Mouse (Mus musculus): ENCODE measurements around the gene Pomt2. TPM values are rescaled to one million over a fixed set of nuclear protein-coding genes. Genes with fewer than 3 reads are reported as not detected.
"Not testable (repeated sequence)": the region's sequence is repeated elsewhere in the genome, so short reads cannot be mapped to it uniquely, and the experiment has no call there.

Pomt2 gene
- polyA plus RNA-seq, 1 experiment = 12.9 TPM

- Histone ChIP-seq H3K9me3 (replicated peaks; ENCODE audit: control insufficient read depth, insufficient read depth, low read length, poor library complexity, severe bottlenecking) (no peaks in the 10 kb centered on the region), H3K27me3 (ENCODE audit: control insufficient read depth, insufficient read depth, low read length, poor library complexity, severe bottlenecking) (no peaks in the 10 kb centered on the region), H3K27ac (ENCODE audit: insufficient read depth, low read length) (no peak overlapping the region), H3K9ac (ENCODE audit: low read depth, poor library complexity, severe bottlenecking) (no peak overlapping the region), H3K4me1 (ENCODE audit: control insufficient read depth, insufficient read depth, low read length) (no peaks in the 10 kb centered on the region), H3K4me3 (ENCODE audit: low read depth, low read length) (no peak overlapping the region), H3K36me3 (ENCODE audit: control insufficient read depth, insufficient read depth, low read length, poor library complexity, severe bottlenecking) (no peaks in the 10 kb centered on the region)
- TF ChIP-seq CTCF (IDR thresholded peaks at IDR 0.05; ENCODE audit: low read depth, low read length) (no peak), EP300 (IDR thresholded peaks at IDR 0.05; ENCODE audit: insufficient read depth, low read depth, low read length) (no peak), POLR2A (IDR thresholded peaks at IDR 0.05; ENCODE audit: insufficient read depth, low read length) (no peak)
Observed at GRCm38 (mm10) chr12:87160815-87161214, 13.0 kb upstream of the Pomt2 start.

GRCm38 (mm10) chr12:87160310-87160709, 12.5 kb upstream of the Pomt2 start:
- no peak overlapping the region for H3K4me3 ChIP-seq (ENCODE audit: low read depth, low read length)
- H3K9me3 ChIP-seq (replicated peaks; ENCODE audit: control insufficient read depth, insufficient read depth, low read length, poor library complexity, severe bottlenecking) = no peaks in the 10 kb centered on the region
- no peaks in the 10 kb centered on the region for H3K36me3 ChIP-seq (ENCODE audit: control insufficient read depth, insufficient read depth, low read length, poor library complexity, severe bottlenecking)
- no peak overlapping the region for H3K27ac ChIP-seq (ENCODE audit: insufficient read depth, low read length)
- no peaks in the 10 kb centered on the region for H3K4me1 ChIP-seq (ENCODE audit: control insufficient read depth, insufficient read depth, low read length)
- no peaks in the 10 kb centered on the region for H3K27me3 ChIP-seq (ENCODE audit: control insufficient read depth, insufficient read depth, low read length, poor library complexity, severe bottlenecking)
- H3K9ac ChIP-seq (ENCODE audit: low read depth, poor library complexity, severe bottlenecking) = no peak overlapping the region
- TF ChIP-seq CTCF (IDR thresholded peaks at IDR 0.05; ENCODE audit: low read depth, low read length) (no peak), POLR2A (IDR thresholded peaks at IDR 0.05; ENCODE audit: insufficient read depth, low read length) (no peak), EP300 (IDR thresholded peaks at IDR 0.05; ENCODE audit: insufficient read depth, low read depth, low read length) (no peak)

GRCm38 (mm10) chr12:87158099-87158498, 10.3 kb upstream of the Pomt2 start:
- H3K9me3 ChIP-seq (replicated peaks; ENCODE audit: control insufficient read depth, insufficient read depth, low read length, poor library complexity, severe bottlenecking) = no peaks in the 10 kb centered on the region; the same call in 1 of the 2 replicates
- TF ChIP-seq EP300 (IDR thresholded peaks at IDR 0.05; ENCODE audit: insufficient read depth, low read depth, low read length) (no peak), CTCF (IDR thresholded peaks at IDR 0.05; ENCODE audit: low read depth, low read length) (no peak), POLR2A (IDR thresholded peaks at IDR 0.05; ENCODE audit: insufficient read depth, low read length) (no peak)
- no peaks in the 10 kb centered on the region for H3K4me1 ChIP-seq (ENCODE audit: control insufficient read depth, insufficient read depth, low read length)
- H3K4me3 ChIP-seq (ENCODE audit: low read depth, low read length) = no peak overlapping the region
- H3K9ac ChIP-seq (ENCODE audit: low read depth, poor library complexity, severe bottlenecking) = no peak overlapping the region
- H3K36me3 ChIP-seq (ENCODE audit: control insufficient read depth, insufficient read depth, low read length, poor library complexity, severe bottlenecking) = no peaks in the 10 kb centered on the region
- no peaks in the 10 kb centered on the region for H3K27me3 ChIP-seq (ENCODE audit: control insufficient read depth, insufficient read depth, low read length, poor library complexity, severe bottlenecking)
- H3K27ac ChIP-seq (ENCODE audit: insufficient read depth, low read length) = no peak overlapping the region

- Histone ChIP-seq H3K27ac (ENCODE audit: insufficient read depth, low read length) (no peak overlapping the region), H3K4me1 (ENCODE audit: control insufficient read depth, insufficient read depth, low read length) (no peaks in the 10 kb centered on the region), H3K9me3 (replicated peaks; ENCODE audit: control insufficient read depth, insufficient read depth, low read length, poor library complexity, severe bottlenecking) (no peaks in the 10 kb centered on the region; the same call in none of the 2 replicates), H3K27me3 (ENCODE audit: control insufficient read depth, insufficient read depth, low read length, poor library complexity, severe bottlenecking) (no peaks in the 10 kb centered on the region), H3K4me3 (ENCODE audit: low read depth, low read length) (no peak overlapping the region), H3K9ac (ENCODE audit: low read depth, poor library complexity, severe bottlenecking) (no peak overlapping the region), H3K36me3 (ENCODE audit: control insufficient read depth, insufficient read depth, low read length, poor library complexity, severe bottlenecking) (no peaks in the 10 kb centered on the region)
- TF ChIP-seq CTCF (IDR thresholded peaks at IDR 0.05; ENCODE audit: low read depth, low read length) = no peak
- no peak for TF ChIP-seq POLR2A (IDR thresholded peaks at IDR 0.05; ENCODE audit: insufficient read depth, low read length)
- no peak for TF ChIP-seq EP300 (IDR thresholded peaks at IDR 0.05; ENCODE audit: insufficient read depth, low read depth, low read length)
Observed at GRCm38 (mm10) chr12:87157361-87157760, 9.6 kb upstream of the Pomt2 start.

- H3K27me3 ChIP-seq (ENCODE audit: control insufficient read depth, insufficient read depth, low read length, poor library complexity, severe bottlenecking); H3K4me3 ChIP-seq (ENCODE audit: low read depth, low read length); H3K9ac ChIP-seq (ENCODE audit: low read depth, poor library complexity, severe bottlenecking); H3K36me3 ChIP-seq (ENCODE audit: control insufficient read depth, insufficient read depth, low read length, poor library complexity, severe bottlenecking); H3K27ac ChIP-seq (ENCODE audit: insufficient read depth, low read length); H3K4me1 ChIP-seq (ENCODE audit: control insufficient read depth, insufficient read depth, low read length): not testable (repeated sequence)
- peaks cover 15% of the 10 kb centered on the region for H3K9me3 ChIP-seq (replicated peaks; ENCODE audit: control insufficient read depth, insufficient read depth, low read length, poor library complexity, severe bottlenecking)
Observed at GRCm38 (mm10) chr12:87154448-87154847, 6.7 kb upstream of the Pomt2 start.

- Histone ChIP-seq H3K9me3 (replicated peaks; ENCODE audit: control insufficient read depth, insufficient read depth, low read length, poor library complexity, severe bottlenecking) (peaks cover 17% of the 10 kb centered on the region), H3K27ac (ENCODE audit: insufficient read depth, low read length) (no peak overlapping the region), H3K4me1 (ENCODE audit: control insufficient read depth, insufficient read depth, low read length) (no peaks in the 10 kb centered on the region), H3K9ac (ENCODE audit: low read depth, poor library complexity, severe bottlenecking) (no peak overlapping the region), H3K4me3 (ENCODE audit: low read depth, low read length) (no peak overlapping the region), H3K27me3 (ENCODE audit: control insufficient read depth, insufficient read depth, low read length, poor library complexity, severe bottlenecking) (no peaks in the 10 kb centered on the region), H3K36me3 (ENCODE audit: control insufficient read depth, insufficient read depth, low read length, poor library complexity, severe bottlenecking) (no peaks in the 10 kb centered on the region)
- TF ChIP-seq EP300 (IDR thresholded peaks at IDR 0.05; ENCODE audit: insufficient read depth, low read depth, low read length) = no peak
- no peak for TF ChIP-seq CTCF (IDR thresholded peaks at IDR 0.05; ENCODE audit: low read depth, low read length)
- no peak for TF ChIP-seq POLR2A (IDR thresholded peaks at IDR 0.05; ENCODE audit: insufficient read depth, low read length)
Observed at GRCm38 (mm10) chr12:87149471-87149870, 1.7 kb upstream of the Pomt2 start.

Measured in ES-Bruce4 (cell line).